Mouse (Mus musculus) ES-Bruce4 (cell line): ENCODE measurements around the gene Sod1.

ENCODE experiments used
- CTCF ChIP-seq: IDR thresholded peaks from one replicate; pipeline ENCODE4 v1.8.1; 2011; ENCODE audit warnings: low read depth, low read length
- EP300 ChIP-seq: IDR thresholded peaks from 2 replicates; pipeline ENCODE4 v1.6.1; 2011; ENCODE audit warnings: low read depth, low read length; ENCODE audit not compliant: insufficient read depth
- POLR2A ChIP-seq: IDR thresholded peaks from one replicate; pipeline ENCODE4 v1.8.1; 2011; ENCODE audit warnings: low read length; ENCODE audit not compliant: insufficient read depth

DNA sequence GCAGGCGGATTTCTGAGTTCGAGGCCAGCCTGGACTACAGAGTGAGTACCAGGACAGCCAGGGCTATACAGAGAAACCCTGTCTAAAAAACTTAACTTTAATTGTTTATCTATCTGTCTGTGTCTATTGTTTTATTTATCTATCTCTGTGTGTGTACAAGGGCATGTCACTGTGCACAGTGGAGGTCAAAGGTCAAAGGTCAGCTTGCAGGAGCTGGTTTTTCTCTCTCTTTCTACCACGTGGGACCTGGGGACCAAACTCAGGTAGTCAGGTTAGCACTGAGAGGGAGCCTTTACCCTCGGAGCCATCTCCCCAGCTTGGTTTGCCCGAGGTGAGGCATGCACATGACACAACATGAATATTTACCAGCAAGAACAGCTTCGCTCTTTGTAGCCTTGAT, 29.3 kb upstream of the Sod1 start:
- TF ChIP-seq CTCF: no peak
- TF ChIP-seq POLR2A: no peak
- TF ChIP-seq EP300: no peak
